Mouse (Mus musculus) neural tube, postnatal 0 days (tissue): Measurements from ENCODE around the gene Pax8. TPM values are rescaled to one million over a fixed set of nuclear protein-coding genes. Genes with fewer than 3 reads are reported as not detected.

ENCODE experiments used
- polyA plus RNA-seq: library from polyadenylated mRNA; unstranded; fragments of >200 nt; fragmentation: Nextera tagmentation; extraction: Ambion mirVana; gene quantifications from 2 replicates; pipeline ENCODE4 v1.2.1, GENCODE M21; 2015

Gene Pax8
- polyA plus RNA-seq: 25.2 and 37.8 TPM in 2 replicates

GRCm38 (mm10) chr2:24475420-24475819, at the start of gene Pax8:
Gene Pax8 (minus strand): TSS chr2:24475599.

Other genes starting within 250 kb of the Pax8 start
- gene Il1f5, start 198.6 kb downstream of the Pax8 start, polyA plus RNA-seq: not detected in 2 replicates
- gene Il1f10, start 184.4 kb downstream of the Pax8 start, polyA plus RNA-seq: not detected in 2 replicates
- 0.14 TPM in 1 of 2 replicates, not detected in the other for gene Il1rn, start 138.7 kb downstream of the Pax8 start, polyA plus RNA-seq
- gene Psd4, start 108.0 kb downstream of the Pax8 start, polyA plus RNA-seq: 0.95 and 0.96 TPM in 2 replicates